Mouse (Mus musculus) heart, embryonic 15.5 days (tissue): Measurements from ENCODE around the gene Tcf3. TPM values are rescaled to one million over a fixed set of nuclear protein-coding genes. Genes with fewer than 3 reads are reported as not detected.

Experiments
- ATAC-seq: fragments of 200-750 bp; cut with Nextera tagmentation; replicated peaks from 2 replicates; pipeline ENCODE4 v1.8.0; 2017; ENCODE audit warnings: low read depth, moderate TSS enrichment; ENCODE audit not compliant: insufficient number of reproducible peaks, insufficient read depth, low FRiP score
- H3K27ac ChIP-seq: fragments of 300-500 bp; sonication (generic); 2 replicates; pipeline ENCODE4 v1.5.1; 2015; ENCODE audit warnings: mild to moderate bottlenecking, inconsistent platforms
- H3K27me3 ChIP-seq: fragments of 300-500 bp; sonication (generic); 2 replicates; pipeline ENCODE4 v1.6.1; 2015; ENCODE audit warnings: inconsistent platforms
- H3K36me3 ChIP-seq: fragments of 300-500 bp; sonication (generic); 2 replicates; pipeline ENCODE4 v1.6.1; 2015; ENCODE audit warnings: mild to moderate bottlenecking, inconsistent platforms
- H3K4me1 ChIP-seq: fragments of 300-500 bp; sonication (generic); replicated peaks from 2 replicates; pipeline ENCODE4 v1.6.1; 2015; ENCODE audit warnings: inconsistent platforms
- H3K4me2 ChIP-seq: fragments of 300-500 bp; sonication (generic); 2 replicates; pipeline ENCODE4 v1.6.1; 2015; ENCODE audit warnings: inconsistent platforms, mild to moderate bottlenecking, moderate library complexity
- H3K4me3 ChIP-seq: fragments of 300-500 bp; sonication (generic); 2 replicates; pipeline ENCODE4 v1.5.1; 2015; ENCODE audit warnings: mild to moderate bottlenecking, inconsistent platforms
- H3K9ac ChIP-seq: fragments of 300-500 bp; sonication (generic); 2 replicates; pipeline ENCODE4 v1.6.1; 2015; ENCODE audit warnings: mild to moderate bottlenecking, inconsistent platforms
- H3K9me3 ChIP-seq: fragments of 300-500 bp; sonication (generic); replicated peaks from 2 replicates; pipeline ENCODE4 v1.6.1; 2016; ENCODE audit warnings: inconsistent platforms
- WGBS: fragments of 180-500 bp; shearing (Covaris S2); methylation state at CpG from one replicate; pipeline ENCODE4 v1.1.7; 2015; ENCODE audit warnings: mixed read lengths; 5-methylcytosine and 5-hydroxymethylcytosine counted together
- polyA plus RNA-seq: library from polyadenylated mRNA; unstranded; fragments of >200 nt; fragmentation: Nextera tagmentation; extraction: Ambion mirVana; gene quantifications from 2 replicates; pipeline ENCODE4 v1.2.1, GENCODE M21; 2015

Gene Tcf3
- polyA plus RNA-seq, 1 experiment from 2014 or later = 41.3 TPM

DNA sequence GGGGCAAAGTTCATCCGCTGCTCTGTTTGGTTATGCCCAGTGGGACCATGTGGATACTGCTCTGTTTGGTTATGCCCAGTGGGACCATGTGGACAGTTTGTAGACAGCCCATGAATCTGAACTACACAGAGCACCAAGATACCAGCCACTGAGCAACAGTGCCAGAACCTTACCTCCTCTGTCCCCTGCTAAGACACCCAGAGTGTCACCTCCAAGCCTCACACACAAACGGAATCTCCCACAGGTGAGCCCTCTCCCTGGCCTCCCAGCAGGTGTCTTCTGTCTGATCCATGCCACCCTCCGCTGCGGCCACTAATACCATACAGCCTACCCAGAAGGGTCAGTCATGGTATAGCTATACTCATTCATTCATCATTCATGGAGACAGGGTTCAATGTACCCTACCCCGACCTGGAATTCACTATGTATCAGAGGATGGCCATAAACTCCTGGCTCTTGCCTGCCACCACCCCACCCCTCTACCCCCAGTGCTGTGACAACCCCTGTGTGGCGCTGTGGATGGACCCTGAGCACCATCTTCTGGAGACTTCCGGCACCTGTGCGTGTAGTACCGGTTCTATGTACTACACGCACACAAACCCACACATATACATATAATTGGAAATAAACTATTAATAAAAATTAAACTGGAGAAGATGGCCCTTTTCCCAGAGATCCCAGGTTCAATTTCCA, 27.8 kb downstream of the Tcf3 start:
- peaks cover 34% of the 10 kb centered on the region for H3K4me1 ChIP-seq
- no peaks in the 10 kb centered on the region for H3K27me3 ChIP-seq
- H3K4me2 ChIP-seq = peak overlapping the region; percentile 78
- H3K9ac ChIP-seq = peak overlapping the region; percentile 91
- no peak for ATAC-seq
- no peaks in the 10 kb centered on the region for H3K9me3 ChIP-seq
- H3K27ac ChIP-seq = peak overlapping the region; percentile 86; the same call in 1 of the 2 replicates
- peak overlapping the region; percentile 85 for H3K4me3 ChIP-seq
- peaks cover 50% of the 10 kb centered on the region for H3K36me3 ChIP-seq
- WGBS = 46% methylated on average over 10 of the region's 10 CpGs

- Histone ChIP-seq H3K4me1 (peaks cover 43% of the 10 kb centered on the region), H3K4me2 (no peak overlapping the region), H3K9ac (no peak overlapping the region), H3K9me3 (no peaks in the 10 kb centered on the region), H3K27me3 (no peaks in the 10 kb centered on the region), H3K27ac (no peak overlapping the region), H3K4me3 (no peak overlapping the region), H3K36me3 (peaks cover 32% of the 10 kb centered on the region)
- WGBS = 78% methylated on average over 4 of the region's 4 CpGs
- no peak for ATAC-seq
Measured at GRCm38 (mm10) chr10:80403044-80403692, 30.3 kb downstream of the Tcf3 start.

GRCm38 (mm10) chr10:80400704-80401161, 32.7 kb downstream of the Tcf3 start:
- Histone ChIP-seq H3K4me3 (no peak overlapping the region), H3K27ac (peak overlapping the region; percentile 86), H3K9me3 (no peaks in the 10 kb centered on the region), H3K9ac (peak overlapping the region; percentile 63; the same call in 1 of the 2 replicates), H3K36me3 (peaks cover 36% of the 10 kb centered on the region), H3K4me2 (peak overlapping the region; percentile 76), H3K27me3 (no peaks in the 10 kb centered on the region), H3K4me1 (peaks cover 44% of the 10 kb centered on the region)
- 63% methylated on average over 4 of the region's 4 CpGs for WGBS
- no peak for ATAC-seq

GRCm38 (mm10) chr10:80399973-80400703, 33.3 kb downstream of the Tcf3 start:
- ATAC-seq = no peak
- Histone ChIP-seq H3K9ac (peak overlapping the region; percentile 63), H3K4me2 (peak overlapping the region; percentile 76), H3K4me1 (peaks cover 38% of the 10 kb centered on the region), H3K27me3 (no peaks in the 10 kb centered on the region), H3K9me3 (no peaks in the 10 kb centered on the region), H3K4me3 (peak overlapping the region; percentile 93), H3K27ac (peak overlapping the region; percentile 86), H3K36me3 (peaks cover 42% of the 10 kb centered on the region)
- WGBS = 11% methylated on average over 17 of the region's 17 CpGs

GRCm38 (mm10) chr10:80399191-80399972, 34.1 kb downstream of the Tcf3 start, which contains the start of gene Mbd3:
Gene Mbd3, minus strand, starts transcription at chr10:80399550.
- peaks cover 49% of the 10 kb centered on the region for H3K36me3 ChIP-seq
- WGBS = under 1% methylated on average over 79 of the region's 82 CpGs

GRCm38 (mm10) chr10:80398719-80399190, 34.7 kb downstream of the Tcf3 start:
- H3K36me3 ChIP-seq = peaks cover 49% of the 10 kb centered on the region
- peak overlapping the region; percentile 96 for H3K9ac ChIP-seq
- peak overlapping the region; percentile 89 for H3K4me2 ChIP-seq
- no peaks in the 10 kb centered on the region for H3K9me3 ChIP-seq
- peak; percentile 85 for ATAC-seq
- no peaks in the 10 kb centered on the region for H3K27me3 ChIP-seq
- H3K4me1 ChIP-seq = peaks cover 27% of the 10 kb centered on the region
- H3K27ac ChIP-seq = peak overlapping the region; percentile 100
- under 1% methylated on average over 59 of the region's 59 CpGs for WGBS
- H3K4me3 ChIP-seq = peak overlapping the region; percentile 93

More at GRCm38 (mm10) chr10:80399191-80399972, 34.1 kb downstream of the Tcf3 start, which contains the start of gene Mbd3:
- H3K4me2 ChIP-seq = peak within 1 kb of the TSS; percentile 89
- no peaks in the 10 kb centered on the region for H3K27me3 ChIP-seq
- peak within 1 kb of the TSS; percentile 100 for H3K27ac ChIP-seq
- peak within 1 kb of the TSS; percentile 96 for H3K9ac ChIP-seq
- no peaks in the 10 kb centered on the region for H3K9me3 ChIP-seq
- peak within 1 kb of the TSS; percentile 93 for H3K4me3 ChIP-seq
- peak; percentile 95 for ATAC-seq
- H3K4me1 ChIP-seq = peaks cover 30% of the 10 kb centered on the region

DNA sequence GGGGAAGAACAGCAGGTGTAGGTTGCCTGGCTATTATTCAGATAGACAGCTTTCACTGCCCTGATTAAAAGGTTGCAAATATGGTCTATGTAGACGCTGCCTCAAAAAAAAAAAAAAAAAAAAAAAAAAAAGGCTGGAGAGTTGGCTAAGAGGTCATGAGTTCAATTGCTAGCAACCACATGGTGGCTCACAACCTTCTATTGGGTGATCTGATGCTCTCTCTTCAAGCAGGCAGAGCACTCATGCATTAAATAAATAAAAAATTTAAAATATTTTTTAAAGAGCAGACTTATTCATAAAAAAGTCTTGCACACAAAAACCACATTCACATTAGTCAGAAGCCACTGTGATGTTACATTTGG, 35.3 kb downstream of the Tcf3 start:
- peaks cover 27% of the 10 kb centered on the region for H3K4me1 ChIP-seq
- H3K4me2 ChIP-seq = peak overlapping the region; percentile 89
- H3K9ac ChIP-seq = peak overlapping the region; percentile 96
- peak overlapping the region; percentile 100 for H3K27ac ChIP-seq
- no peak for ATAC-seq
- no peaks in the 10 kb centered on the region for H3K9me3 ChIP-seq
- 5% methylated on average over 1 of the region's 1 CpGs for WGBS
- H3K36me3 ChIP-seq = peaks cover 49% of the 10 kb centered on the region
- peak overlapping the region; percentile 93 for H3K4me3 ChIP-seq
- H3K27me3 ChIP-seq = no peaks in the 10 kb centered on the region

DNA sequence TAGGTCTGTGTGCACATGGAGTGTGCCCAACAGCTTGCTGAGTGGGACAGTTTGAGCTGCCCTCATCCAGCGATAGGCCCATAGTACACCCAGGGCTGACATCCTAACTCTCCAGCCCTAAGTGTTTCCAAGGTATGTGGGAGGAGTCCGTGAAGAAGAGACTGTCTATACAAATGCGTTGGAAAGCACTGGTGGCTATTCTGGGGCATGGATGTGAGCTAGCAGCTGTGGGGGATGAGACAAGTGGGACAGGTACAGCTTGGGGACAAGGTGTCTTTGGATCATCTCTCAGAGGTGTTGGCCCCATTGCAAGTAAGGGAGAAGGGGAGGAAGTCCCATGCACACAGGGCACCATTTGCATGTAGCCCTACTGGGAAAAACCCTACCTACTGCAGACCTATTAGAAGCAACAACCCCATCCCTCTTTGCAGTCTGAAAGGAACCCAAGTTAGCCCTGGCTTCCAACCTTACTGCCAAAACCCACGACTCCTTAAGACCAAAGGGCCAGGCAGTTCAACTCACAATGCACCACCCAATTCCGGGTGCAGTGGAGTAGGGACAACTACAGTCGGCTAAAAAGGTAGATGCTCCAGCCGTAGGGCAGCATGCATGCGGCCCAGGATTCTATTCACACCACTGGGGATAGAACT, 35.8 kb downstream of the Tcf3 start:
- Histone ChIP-seq H3K27ac (peak overlapping the region; percentile 100), H3K4me3 (peak overlapping the region; percentile 93), H3K27me3 (no peaks in the 10 kb centered on the region)

DNA sequence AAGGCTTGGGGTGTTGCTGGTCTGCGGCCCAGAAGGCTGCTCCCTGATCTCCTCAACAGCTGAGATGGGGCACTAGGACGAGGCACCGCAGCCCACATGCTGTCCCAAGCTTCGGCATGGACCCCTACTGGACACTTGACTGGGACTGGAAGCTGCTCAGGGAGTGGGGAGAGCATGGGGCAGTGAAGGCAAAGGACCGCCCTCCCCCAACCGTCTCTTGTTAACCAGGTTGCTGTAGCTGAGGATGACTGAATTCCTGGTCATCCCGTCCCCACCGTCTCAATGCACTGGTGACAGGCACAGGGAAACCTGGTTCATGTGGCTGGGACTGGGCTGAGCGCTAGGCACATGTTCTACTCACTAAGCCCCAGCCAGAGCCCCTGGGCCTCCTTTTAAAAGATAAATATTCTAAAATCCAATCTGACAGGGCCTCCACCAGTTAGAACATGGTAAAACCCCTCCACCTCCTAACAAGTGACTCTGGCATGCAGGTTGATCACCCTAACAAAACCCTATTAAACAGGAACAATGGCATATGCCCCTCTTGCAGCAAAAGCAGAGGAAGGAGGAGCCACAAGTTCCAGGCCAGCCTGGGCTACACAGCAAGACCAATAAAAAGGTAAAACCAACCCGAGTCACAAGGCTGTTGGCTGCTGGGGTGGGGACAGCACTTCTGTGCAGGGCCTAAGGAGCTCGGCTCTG, 36.5 kb downstream of the Tcf3 start:
- Histone ChIP-seq H3K4me2 (peak overlapping the region; percentile 89), H3K4me1 (peaks cover 27% of the 10 kb centered on the region), H3K27ac (peak overlapping the region; percentile 100), H3K4me3 (peak overlapping the region; percentile 93), H3K27me3 (no peaks in the 10 kb centered on the region), H3K9ac (peak overlapping the region; percentile 56), H3K9me3 (no peaks in the 10 kb centered on the region), H3K36me3 (peaks cover 50% of the 10 kb centered on the region)
- no peak for ATAC-seq
- WGBS = 86% methylated on average over 11 of the region's 11 CpGs

More for the DNA sequence above, 35.8 kb downstream of the Tcf3 start:
- 48% methylated on average over 8 of the region's 8 CpGs for WGBS
- no peak for ATAC-seq
- Histone ChIP-seq H3K36me3 (peaks cover 49% of the 10 kb centered on the region), H3K4me2 (peak overlapping the region; percentile 89), H3K9ac (peak overlapping the region; percentile 56), H3K4me1 (peaks cover 27% of the 10 kb centered on the region), H3K9me3 (no peaks in the 10 kb centered on the region)
